Mouse (Mus musculus): ENCODE results near the gene Flt1. TPM values are rescaled to one million over a fixed set of nuclear protein-coding genes. Genes with fewer than 3 reads are reported as not detected.

Flt1 gene
- total and polyA plus RNA-seq, 3 experiments = 0.03 to 0.08 TPM; not detected in 1

GRCm38 (mm10) chr5:147539815-147540214, 186.0 kb downstream of the Flt1 start:
- H3K27me3 ChIP-seq (ENCODE audit: control insufficient read depth in 1 of 2, insufficient read depth in 2 of 2, low read length in 2 of 2) = no peaks in the 10 kb centered on the region
- no peaks in the 10 kb centered on the region for H3K9me3 ChIP-seq (replicated peaks; ENCODE audit: insufficient read depth, low read length)
- no peak overlapping the region for H3K4me3 ChIP-seq (ENCODE audit: control insufficient read depth in 1 of 2, insufficient read depth in 1 of 2, low read depth in 2 of 2, low read length in 2 of 2)
- no peak overlapping the region for H3K27ac ChIP-seq (ENCODE audit: control insufficient read depth, low read depth, low read length)
- no peak for TF ChIP-seq SMC3 (IDR thresholded peaks at IDR 0.05; ENCODE audit: low read depth, low read length)
- no peak for TF ChIP-seq UBTF (IDR thresholded peaks at IDR 0.05; ENCODE audit: borderline replicate concordance, insufficient read depth, low read depth, low read length)
- no peak for TF ChIP-seq RCOR1 (IDR thresholded peaks at IDR 0.05; ENCODE audit: low read depth, low read length)
- no peak for TF ChIP-seq TCF12 (IDR thresholded peaks at IDR 0.05; ENCODE audit: low read depth, low read length)
- no peak for TF ChIP-seq CHD2 (IDR thresholded peaks at IDR 0.05; ENCODE audit: low read length)
- no peak for TF ChIP-seq HCFC1 (IDR thresholded peaks at IDR 0.05; ENCODE audit: low read depth, low read length)
- TF ChIP-seq USF1 (IDR thresholded peaks at IDR 0.05; ENCODE audit: low read depth, low read length) = no peak
- no peak for TF ChIP-seq E2F4 (IDR thresholded peaks at IDR 0.05; ENCODE audit: borderline replicate concordance, low read depth, low read length)
- TF ChIP-seq SIN3A (IDR thresholded peaks at IDR 0.05; ENCODE audit: low read length) = no peak
- no peak for TF ChIP-seq POLR2AphosphoS2 (IDR thresholded peaks at IDR 0.05; ENCODE audit: low read length)
- no peak for TF ChIP-seq ETS1 (IDR thresholded peaks at IDR 0.05; ENCODE audit: low read depth, low read length)
- TF ChIP-seq NRF1 (IDR thresholded peaks at IDR 0.05; ENCODE audit: insufficient read depth, low read depth, low read length, poor library complexity, severe bottlenecking) = no peak
- TF ChIP-seq POLR2A (IDR thresholded peaks at IDR 0.05; ENCODE audit: control insufficient read depth in 1 of 2, insufficient read depth in 1 of 2, low read depth in 1 of 2, low read length in 2 of 2, poor library complexity in 1 of 2) = no peak
- TF ChIP-seq MAZ (IDR thresholded peaks at IDR 0.05; ENCODE audit: low read depth, low read length) = no peak
- no peak for TF ChIP-seq MYB (IDR thresholded peaks at IDR 0.05; ENCODE audit: low read depth, low read length)
- no peak for TF ChIP-seq ZMIZ1 (IDR thresholded peaks at IDR 0.05; ENCODE audit: low read depth, low read length)
- TF ChIP-seq EP300 (IDR thresholded peaks at IDR 0.05; ENCODE audit: low read depth in 1 of 2, low read length in 2 of 2) = no peak
- no peak for TF ChIP-seq MAFK (IDR thresholded peaks at IDR 0.05; ENCODE audit: borderline replicate concordance, low read depth, low read length)
- no peaks in the 10 kb centered on the region for H3K4me1 ChIP-seq (ENCODE audit: control insufficient read depth in 1 of 2, insufficient read depth in 2 of 2, low read length in 2 of 2)
- no peak for DNase-seq (ENCODE audit: low read depth, low spot score)
- peaks cover 0 to 28% of the 10 kb centered on the region in 2 experiments; a peak in 2 of 4 replicates for H3K36me3 ChIP-seq (ENCODE audit: control insufficient read depth in 1 of 2, insufficient read depth in 2 of 2, low read length in 2 of 2)
- no peak overlapping the region for H3K9ac ChIP-seq (ENCODE audit: control insufficient read depth, low read depth, low read length, poor library complexity, severe bottlenecking)
- no peaks in the 10 kb centered on the region for H3K79me2 ChIP-seq (ENCODE audit: control insufficient read depth, insufficient read depth, low read length, poor library complexity)

- H3K4me3 ChIP-seq (ENCODE audit: control insufficient read depth in 1 of 2, insufficient read depth in 1 of 2, low read depth in 2 of 2, low read length in 2 of 2) = no peak overlapping the region
- no peak for DNase-seq (ENCODE audit: low read depth, low spot score)
- H3K79me2 ChIP-seq (ENCODE audit: control insufficient read depth, insufficient read depth, low read length, poor library complexity) = no peaks in the 10 kb centered on the region
- no peak overlapping the region for H3K27ac ChIP-seq (ENCODE audit: control insufficient read depth, low read depth, low read length)
- H3K27me3 ChIP-seq (ENCODE audit: control insufficient read depth in 1 of 2, insufficient read depth in 2 of 2, low read length in 2 of 2) = no peaks in the 10 kb centered on the region
- peaks cover 0 to 30% of the 10 kb centered on the region in 2 experiments; a peak in 2 of 4 replicates for H3K36me3 ChIP-seq (ENCODE audit: control insufficient read depth in 1 of 2, insufficient read depth in 2 of 2, low read length in 2 of 2)
- H3K9ac ChIP-seq (ENCODE audit: control insufficient read depth, low read depth, low read length, poor library complexity, severe bottlenecking) = no peak overlapping the region
- H3K9me3 ChIP-seq (replicated peaks; ENCODE audit: insufficient read depth, low read length) = no peaks in the 10 kb centered on the region
- no peaks in the 10 kb centered on the region for H3K4me1 ChIP-seq (ENCODE audit: control insufficient read depth in 1 of 2, insufficient read depth in 2 of 2, low read length in 2 of 2)
- TF ChIP-seq SIN3A (IDR thresholded peaks at IDR 0.05; ENCODE audit: low read length) = no peak
- TF ChIP-seq MEF2A (IDR thresholded peaks at IDR 0.05; ENCODE audit: extremely low read depth, insufficient replicate concordance, low read depth, low read length, poor library complexity, severe bottlenecking) = no peak
- no peak for TF ChIP-seq KAT2A (conservative IDR thresholded peaks at IDR 0.05; ENCODE audit: low read depth, low read length)
- no peak for TF ChIP-seq RAD21 (IDR thresholded peaks at IDR 0.05; ENCODE audit: low read depth, low read length)
- TF ChIP-seq NELFE (IDR thresholded peaks at IDR 0.05; ENCODE audit: low read depth, low read length) = no peak
- no peak for TF ChIP-seq ETS1 (IDR thresholded peaks at IDR 0.05; ENCODE audit: low read depth, low read length)
- TF ChIP-seq ZMIZ1 (IDR thresholded peaks at IDR 0.05; ENCODE audit: low read depth, low read length) = no peak
Observed at GRCm38 (mm10) chr5:147539409-147539808, 186.4 kb downstream of the Flt1 start.

All from MEL (cell line).